Mouse (Mus musculus): ENCODE measurements around the gene Slu7.
A peak's percentile ranks its signal among the peaks of the same experiment; 100 is the strongest.

Gene Slu7

DNA sequence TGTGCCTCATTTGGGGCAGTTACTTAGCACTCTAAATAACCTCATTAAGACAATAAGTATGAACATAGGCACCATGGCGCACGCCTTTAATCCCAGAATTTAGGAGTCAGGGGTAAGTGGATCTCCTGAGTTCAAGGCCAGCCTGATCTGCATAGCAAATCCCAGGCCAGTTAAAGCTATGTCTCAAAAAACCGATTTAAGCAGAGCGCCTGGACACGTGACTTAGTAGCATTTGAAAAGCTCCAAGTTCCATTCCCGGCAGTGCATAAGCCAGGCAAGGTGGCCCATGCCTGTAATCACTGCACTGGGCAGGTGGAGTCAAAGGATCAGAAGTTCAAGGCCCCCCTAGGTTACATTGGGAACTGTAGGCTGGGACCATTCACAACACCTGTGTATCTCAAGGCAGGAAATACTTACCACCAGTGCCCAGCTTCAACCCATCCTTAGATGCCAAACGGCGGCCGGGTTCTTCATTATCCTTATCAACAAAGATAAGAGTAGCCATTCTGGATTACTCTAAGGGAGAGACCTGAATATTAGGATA, 8.3 kb upstream of the Slu7 start:
- DNase-seq = no peak

DNA sequence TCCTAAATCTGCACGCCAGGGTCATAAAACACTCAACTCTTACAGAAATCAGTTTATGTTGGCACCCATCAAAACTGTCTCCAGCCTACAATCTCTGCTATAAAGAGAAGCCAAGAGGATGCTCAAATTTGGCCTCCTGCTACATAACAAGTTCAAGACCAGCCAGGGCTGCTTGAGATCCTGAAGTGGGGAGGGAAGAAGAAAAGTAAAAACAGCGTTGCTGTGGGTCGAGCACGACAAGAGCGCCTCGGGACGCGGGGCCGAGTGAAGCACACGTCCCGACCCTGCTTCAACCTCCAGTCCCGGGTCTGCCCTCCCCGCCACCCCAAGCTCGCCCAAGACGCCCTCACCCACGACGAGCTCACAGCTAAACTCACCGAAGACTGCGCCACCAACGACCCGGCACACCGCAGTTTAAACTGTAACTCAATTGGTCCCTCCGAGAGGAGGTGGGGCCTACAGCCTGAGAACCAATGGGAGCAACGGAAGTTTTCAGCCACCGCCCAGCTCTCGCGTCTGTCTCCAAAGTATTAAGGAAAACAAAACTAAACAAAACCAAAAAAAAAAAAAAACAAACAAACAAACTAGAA, 7.6 kb upstream of the Slu7 start, which contains the start of gene Pttg1:
Gene Pttg1 (minus strand): TSS at position 428 of the 590 bp plus-strand sequence.
- DNase-seq = peak; percentile 85

DNA sequence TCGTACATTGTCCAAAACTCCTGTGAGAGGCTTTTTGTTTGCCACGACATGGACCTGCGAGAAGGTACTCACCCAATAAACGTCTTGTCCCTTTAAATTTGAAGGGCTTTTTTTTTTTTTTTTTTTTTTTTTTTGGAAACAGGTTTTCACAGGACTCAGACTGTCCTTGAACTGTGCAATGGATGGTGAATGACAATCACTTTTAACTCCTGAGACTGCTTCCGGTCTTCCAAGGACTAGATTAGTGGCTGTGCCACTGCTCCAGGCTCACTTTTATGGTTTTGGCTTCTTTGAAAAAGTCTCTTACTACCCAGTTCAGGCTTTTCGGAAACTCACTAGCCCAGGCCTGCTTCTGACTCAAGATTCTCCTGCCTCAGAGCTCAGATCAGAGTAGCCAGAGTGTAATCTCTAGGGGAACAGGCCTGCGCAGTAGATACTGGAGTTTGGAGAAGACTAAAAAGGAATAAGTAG, 7.1 kb upstream of the Slu7 start:
- DNase-seq = peak; percentile 28

DNA sequence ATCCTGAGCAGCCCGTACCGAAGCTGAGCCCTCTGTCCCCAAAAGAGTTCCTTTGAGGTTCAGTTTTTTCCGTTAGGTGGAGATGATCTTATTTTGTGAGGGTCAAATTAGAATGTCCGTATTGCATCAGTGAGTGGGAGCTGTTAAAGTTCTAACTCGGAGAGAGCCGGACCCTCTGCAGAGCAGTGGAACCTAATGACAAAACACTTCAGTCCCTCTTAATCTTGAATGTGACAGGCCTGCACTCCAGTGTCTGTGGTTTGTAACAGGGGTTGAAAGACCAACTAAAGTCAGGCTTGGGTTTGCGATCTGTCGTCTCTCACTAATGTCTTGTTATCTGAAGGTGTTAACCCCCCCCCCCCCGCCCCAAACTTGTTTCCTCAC, 472 bp downstream of the Slu7 start:
- no peak for DNase-seq

DNA sequence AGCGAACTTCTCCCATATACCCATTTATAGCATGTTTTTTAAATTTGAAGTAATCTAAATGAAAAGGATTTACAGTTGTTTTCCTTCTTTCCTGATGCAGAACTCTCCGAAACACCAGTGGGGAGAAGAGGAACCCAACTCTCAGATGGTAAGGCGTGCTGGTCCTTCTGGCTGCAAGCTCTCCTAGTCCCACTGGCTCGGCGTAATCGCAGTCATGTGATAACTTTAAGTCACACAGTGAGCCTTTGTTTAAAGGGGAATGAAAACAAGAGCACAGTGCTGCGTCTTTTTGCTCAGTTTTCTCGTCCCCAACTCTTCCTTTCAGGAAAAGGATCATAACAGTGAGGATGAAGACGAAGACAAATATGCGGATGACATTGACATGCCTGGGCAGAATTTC, 7.6 kb downstream of the Slu7 start:
- DNase-seq = no peak

DNA sequence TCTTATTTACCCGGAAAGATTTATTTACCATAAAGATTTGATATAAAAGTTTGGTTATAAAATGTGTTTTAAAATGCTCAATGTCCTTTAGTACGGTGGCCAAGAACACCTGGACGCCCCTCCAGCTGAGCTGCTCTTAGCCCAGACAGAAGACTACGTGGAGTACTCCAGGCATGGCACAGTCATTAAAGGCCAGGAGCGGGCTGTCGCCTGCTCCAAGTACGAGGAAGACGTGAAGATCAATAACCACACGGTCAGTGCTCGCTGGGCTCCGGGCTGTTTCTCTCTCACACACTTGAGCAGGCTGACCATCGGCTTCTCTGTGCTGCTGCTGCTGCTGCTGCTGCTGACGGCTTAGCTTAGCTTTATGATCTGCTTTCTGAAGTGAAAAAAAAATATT, 9.6 kb downstream of the Slu7 start:
- DNase-seq = no peak

DNA sequence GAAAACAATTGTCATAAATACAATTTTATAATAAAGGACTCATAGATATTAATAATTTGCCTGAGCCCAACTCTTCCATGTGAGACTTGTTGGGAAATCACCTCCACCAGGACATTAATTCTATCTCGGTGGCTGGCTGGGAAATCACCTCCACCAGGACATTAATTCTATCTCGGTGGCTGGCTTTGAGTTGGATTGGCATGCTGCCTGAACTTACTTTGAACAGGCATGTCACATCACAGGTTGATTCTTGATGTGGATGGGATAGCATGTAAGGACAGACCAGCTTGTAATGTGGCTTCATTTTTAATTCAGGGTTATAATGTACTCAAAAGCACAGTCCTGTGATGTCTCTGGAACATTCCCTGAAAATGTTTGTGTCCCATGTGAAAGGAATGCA, 16.4 kb downstream of the Slu7 start:
- DNase-seq = no peak

DNA sequence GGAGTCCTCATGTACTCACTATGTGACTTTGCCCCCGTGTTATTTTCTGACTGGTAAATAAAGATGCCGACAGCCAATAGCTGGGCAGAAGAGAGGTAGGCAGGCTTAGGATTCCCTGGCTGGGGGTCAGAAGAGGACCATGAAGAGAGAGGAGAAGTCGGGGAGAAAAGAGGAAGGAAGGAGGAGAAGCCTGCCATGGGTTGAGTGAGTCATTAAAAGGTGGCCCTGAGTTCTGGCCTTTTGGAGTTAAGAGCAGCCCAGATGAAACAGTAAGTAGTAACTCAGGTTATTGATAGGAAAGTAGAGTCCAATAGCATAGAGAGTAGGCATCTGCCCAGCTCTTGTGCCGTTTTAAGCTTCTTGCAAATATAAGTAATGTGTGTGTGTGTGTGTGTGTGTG, 17.8 kb downstream of the Slu7 start:
- DNase-seq = no peak

DNA sequence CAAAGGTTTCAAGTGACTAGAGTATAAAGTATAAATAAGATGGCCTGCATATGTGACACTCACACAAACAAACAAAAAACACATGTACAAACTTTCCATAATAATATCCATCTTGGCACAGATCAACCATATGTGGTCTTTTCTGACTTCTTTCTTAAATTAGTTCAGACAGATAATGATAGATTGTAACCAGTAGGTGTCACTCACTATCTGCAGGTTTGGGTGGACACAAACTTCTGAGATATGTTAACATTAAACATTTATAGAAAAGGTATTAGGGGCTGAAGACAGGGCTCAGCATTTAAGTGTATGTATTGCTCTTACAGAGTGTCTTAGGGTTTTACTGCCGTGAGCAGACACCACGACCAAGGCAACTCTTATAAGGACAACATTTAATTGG, 18.7 kb downstream of the Slu7 start:
- DNase-seq = no peak

DNA sequence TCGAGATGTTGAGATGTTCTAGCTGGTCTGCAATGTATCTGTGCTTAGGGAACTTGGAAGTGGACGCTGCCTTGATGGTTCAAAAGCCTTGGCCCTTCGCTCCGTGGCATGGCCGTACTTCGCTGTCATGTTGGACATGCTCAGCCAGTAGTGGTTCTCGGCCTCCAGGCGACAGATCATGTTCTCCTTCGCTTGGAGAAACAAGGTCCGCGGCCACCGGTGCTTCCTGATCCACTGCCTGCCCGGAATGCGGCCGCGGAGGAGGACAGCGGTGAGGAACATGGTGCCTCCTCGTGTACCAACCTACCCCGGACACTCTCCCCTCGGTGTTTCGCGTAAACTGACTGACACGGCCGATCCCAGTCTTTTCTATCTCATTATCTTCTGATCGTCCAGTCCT, 29.7 kb downstream of the Slu7 start:
- no peak for DNase-seq

DNA sequence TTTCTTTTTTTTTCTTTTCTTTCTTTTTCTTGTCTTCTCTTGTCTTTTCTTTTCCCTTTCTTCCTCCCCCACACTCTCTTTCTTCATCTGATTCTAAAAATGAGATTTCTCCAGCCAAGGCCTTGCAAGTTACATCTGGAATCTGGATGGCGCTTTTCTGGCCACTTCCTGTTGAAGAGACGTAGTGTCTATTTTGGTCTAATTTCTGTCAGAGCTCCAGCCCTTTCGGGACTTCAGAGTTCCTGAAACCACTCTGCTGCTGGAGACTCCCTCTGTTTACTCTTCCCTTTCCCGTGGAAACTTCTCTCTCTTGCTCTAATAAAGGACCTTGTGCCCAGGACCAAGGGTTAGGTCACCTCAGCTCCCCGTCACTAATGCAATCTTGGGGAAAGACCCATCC, 36.6 kb downstream of the Slu7 start:
- DNase-seq = no peak

DNA sequence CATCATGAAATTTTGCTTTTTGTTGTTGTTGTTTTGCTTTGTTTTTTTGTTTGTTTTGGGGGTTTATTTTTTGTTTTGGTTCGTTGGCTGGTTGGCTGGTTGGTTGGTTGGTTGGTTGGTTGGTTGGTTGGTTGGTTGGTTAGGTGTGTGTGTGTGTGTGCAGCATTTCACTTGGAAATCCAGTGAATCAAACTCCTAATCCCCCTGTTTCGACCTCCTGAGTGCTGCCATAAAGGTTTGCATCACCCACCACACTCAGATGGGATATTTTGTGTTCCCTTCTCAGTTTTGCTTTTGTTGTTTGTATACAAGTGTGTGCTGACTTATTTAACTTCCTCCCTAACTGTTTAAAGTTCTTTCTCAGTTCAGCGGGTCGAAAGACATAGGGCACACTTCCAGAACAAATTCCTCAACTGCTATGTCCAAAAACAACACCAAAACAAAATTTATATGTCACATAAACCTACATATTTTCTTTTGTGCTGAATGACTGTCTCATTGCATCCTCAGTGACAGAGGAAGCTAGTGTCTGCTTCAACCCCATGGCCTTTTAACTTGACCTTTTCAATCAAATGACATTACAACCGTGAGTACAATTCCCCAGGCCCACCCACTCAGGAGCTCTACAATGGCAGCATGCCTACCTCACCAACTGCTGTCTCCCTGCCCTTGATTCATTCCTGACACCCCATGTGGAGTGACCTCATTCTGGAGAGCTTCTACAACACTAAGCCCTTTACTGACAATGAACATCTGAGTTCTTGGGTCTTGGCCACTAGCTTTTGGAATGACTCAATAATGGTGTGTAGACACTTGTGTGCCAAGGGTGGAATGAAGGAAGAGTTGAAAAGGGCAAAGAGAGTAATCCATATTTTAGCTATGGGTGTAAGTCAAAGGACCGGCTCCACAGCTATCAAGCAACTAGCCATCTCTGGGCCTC, 37.6 kb downstream of the Slu7 start:
- no peak for DNase-seq

DNA sequence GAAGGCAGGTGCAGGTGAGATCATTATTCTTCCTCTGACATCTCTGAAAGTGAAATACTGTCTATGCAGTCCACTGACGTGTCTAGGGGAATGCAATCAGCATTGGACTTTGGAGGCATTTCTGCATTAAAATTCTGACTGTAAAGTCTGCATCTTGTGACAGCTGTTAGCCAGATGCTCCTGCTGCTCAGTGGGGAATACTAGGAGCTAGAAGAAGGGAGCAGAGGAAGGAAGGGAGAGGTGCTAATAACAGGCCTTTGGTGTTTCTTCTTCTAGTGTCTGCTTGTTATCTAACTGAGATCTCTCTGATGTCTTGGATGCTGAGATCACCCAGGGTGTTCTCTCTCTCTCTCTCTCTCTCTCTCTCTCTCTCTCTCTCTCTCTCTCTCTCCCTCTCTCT, 39.6 kb downstream of the Slu7 start:
- DNase-seq = no peak

DNA sequence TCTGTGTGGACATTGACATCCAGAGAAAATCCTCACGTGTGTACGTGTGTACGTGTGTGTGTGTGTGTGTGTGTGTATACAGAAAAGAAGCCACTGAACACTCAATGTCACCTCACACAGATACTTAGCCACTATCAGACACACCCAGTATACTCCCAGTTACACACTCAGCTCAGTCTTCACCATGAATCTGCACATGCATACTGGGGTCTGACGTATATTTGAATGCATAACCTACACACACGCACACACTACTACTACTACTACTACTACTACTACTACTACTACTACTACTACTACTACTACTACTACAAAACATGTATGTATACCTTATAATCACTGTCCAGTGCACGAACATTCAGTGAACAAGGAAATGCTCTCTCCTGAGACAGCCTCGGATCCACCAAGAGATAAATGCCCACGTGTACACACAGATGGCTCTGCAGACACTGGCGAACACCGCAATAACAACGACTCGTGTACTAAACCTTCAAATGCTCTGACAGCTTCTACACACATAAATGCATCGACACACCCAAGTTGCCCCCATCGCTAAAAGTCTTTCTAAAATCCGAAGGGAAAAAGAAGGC, 40.2 kb downstream of the Slu7 start:
- DNase-seq = no peak

DNA sequence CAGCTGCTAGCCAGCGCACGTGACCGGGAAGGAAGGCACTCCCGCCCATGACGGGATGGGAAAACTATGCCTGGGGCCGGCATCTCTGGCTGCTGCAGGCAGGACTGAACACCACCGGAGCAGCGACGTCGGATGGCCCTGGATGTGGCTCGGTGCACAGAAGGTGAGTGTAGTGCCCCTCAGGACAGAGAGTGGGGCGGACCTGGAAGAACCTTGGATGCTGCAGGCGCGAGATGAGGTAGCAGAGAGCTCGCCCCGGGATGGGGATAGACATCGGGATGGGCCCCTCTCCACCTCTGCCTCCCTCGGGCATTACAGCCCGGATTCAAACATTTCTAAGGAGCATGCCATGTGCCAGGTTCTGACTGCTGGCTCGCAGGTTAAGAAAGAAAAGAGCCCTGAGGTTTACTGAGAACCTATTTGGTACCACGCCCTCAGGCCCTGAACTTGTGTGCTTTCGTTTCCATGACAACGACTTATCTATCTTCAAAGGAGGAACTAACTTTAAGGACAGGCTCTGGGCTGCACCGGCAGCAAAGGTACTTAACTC, 40.8 kb downstream of the Slu7 start, which contains the start of gene C1qtnf2:
Gene C1qtnf2 (plus strand): TSS at position 52 of the 550 bp plus-strand sequence.
- no peak for DNase-seq

DNA sequence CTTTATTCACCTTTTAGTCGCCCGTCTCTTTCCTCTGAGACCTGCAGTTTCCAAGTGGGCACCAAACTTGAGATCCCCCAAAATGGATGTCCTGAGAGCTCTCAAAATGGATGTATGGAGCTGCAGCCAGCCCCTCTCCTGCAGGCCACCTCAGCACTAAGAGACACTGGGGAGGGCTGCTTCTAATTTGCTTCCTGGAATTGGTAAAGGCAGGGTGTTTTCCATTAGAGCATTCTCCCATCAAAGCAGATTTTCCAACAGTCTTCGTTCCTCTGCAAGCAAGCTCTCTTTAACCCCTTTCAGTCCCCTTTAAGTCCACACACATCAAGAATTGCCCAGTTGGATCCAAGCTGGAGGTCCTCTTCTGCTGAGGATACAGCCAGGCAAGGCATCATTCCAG, 45.8 kb downstream of the Slu7 start:
- DNase-seq = no peak

DNA sequence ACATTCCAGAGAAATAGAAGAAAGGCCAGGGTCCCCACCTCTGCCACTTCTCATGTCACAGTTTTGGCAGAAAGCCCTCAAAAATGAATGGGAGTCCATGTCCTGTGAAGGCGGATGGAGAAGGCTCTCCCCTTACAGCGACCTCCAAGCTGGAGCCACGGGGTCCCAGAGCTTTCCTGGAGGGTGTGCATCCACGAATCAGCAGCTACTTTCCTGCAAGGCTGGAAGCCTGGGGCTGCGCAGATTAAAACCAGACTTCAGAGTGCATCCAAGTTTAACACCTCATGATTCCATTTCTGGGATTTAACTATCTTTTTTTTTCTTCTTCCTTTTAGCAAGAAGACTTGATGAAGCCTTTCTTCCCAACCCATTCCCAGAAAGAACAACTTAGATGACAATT, 47.0 kb downstream of the Slu7 start:
- no peak for DNase-seq

DNA sequence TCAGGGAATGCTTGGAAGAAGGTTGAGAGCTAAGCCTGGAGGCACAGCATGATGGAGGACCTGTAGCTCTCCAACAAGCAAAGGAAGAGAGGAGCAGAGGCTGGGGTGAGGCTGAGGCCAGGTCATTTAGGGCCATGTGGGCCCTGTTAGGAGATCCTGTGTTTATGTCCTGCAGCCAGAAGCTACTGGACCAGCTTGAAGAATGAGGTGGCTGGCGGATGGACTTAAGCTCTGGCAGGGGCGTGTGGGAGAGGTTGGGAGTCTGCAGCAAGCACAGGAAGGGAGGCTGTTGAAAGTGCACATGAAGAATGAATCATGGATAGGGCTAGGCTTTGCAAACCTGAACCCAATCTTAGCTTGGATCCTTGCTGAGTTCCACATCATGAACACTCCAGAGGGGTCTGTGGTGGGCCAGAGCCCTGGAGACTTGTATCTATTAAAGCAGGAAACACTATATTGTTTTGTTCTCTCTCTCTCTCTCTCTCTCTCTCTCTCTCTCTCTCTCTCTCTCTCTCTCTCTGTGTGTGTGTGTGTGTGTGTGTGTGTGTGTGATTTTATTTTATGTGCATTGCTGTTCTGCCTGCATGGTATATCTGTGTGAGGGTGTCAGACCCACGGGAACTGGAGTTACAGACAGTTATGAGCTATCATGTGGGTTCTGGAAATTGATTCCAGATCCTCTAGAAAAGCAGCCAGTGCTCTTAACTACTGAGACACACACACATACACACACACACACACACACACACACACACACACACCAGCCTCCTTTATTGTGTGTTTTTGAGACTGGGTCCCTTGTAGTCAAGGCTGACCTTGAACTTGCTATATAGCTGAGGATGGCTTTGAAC, 48.4 kb downstream of the Slu7 start:
- no peak for DNase-seq

DNA sequence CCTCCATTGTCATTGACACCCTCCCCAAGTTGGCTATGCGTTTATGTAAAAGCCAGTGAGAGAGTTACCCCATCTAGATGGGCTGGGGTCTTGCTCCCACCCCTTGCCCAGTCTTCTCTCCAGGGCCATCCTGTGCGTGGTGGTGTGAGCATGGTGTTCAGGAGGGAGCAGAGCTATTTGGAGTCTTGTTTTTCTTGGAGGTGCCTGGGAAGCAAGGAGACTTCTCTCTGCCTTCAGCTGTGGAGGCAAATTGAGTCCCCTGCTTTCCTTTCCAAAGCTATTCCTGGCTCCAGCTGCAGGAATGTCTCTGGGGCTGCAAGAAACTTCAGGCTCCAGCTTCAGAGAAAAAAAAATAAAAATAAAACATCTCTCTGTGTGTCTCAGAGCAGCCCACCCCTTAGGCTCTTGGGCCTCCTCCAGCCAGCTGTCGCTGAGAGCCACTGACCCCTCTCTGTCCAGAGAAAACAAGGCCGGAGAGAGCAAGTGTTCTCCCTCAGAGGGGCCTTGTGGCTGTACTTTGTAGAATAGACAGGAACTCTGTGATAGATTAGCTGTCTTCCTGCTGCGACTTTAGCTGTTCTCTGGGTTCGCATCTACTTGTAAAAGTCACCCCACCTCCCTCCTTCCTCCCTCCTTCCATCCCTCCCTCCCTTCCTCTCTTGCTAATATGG, 49.7 kb downstream of the Slu7 start:
- no peak for DNase-seq

DNA sequence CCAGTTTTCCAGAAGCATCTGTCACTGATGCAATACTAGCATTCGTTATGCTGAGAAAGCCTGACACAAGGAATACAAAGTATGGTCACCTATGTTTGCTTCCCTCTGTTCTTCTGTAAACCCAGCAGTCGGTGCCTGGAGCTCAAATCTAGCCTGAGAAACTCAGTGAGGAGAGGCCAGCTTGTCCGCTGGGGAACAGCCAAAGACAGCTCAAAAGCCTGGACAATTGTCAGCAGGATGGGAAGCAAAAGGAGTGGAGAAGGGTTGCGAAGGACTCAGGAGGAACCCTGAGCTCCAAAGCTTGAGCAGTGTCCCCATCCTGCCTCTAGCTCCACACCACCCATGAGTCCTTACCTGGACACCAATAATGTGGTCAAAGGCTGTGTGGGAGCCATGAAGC, 50.5 kb downstream of the Slu7 start:
- DNase-seq = no peak

DNA sequence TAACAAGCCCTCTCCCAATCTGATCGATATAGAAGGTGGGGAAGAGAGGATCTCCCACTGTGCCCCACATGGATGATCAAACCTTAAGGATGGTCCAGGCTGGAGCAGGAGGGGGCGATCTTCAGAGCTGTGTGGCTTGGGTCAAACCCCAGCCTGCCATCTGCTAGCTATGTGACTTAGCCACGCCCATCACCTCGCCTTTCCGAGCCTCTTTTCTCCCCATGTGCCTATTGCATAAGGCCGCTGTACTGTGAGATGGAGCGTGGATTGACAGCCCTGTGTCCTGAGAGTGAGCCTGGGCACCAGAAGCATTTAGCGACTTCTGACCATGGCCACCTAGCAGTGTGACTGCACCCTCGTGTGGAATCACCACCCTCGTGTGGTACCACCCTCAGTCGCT, 51.1 kb downstream of the Slu7 start:
- no peak for DNase-seq

DNA sequence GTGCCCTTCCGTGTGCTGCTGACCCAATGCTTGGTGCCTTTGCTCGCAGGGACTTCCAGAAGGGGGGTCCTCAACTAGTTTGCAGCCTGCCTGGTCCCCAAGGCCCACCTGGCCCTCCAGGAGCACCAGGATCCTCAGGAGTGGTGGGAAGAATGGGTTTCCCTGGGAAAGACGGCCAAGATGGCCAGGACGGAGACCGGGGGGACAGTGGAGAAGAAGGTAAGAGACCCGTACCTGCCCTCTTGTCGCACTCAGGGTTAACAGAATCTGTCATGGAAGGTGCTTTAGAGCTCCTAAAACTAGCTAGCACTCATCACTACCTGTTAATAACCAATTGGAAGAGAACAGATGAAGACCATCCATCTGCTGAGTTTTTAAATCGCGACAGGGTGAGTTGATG, 52.3 kb downstream of the Slu7 start:
- DNase-seq = no peak

All from thymus, postnatal 4 days (tissue).